Mouse (Mus musculus): ENCODE data around the gene Osbpl8. TPM values are rescaled to one million over a fixed set of nuclear protein-coding genes. Genes with fewer than 3 reads are reported as not detected.
A peak's percentile ranks its signal among the peaks of the same experiment; 100 is the strongest.

The Osbpl8 gene
- polyA plus RNA-seq, 2 experiments = 6.3 to 7.2 TPM

DNA sequence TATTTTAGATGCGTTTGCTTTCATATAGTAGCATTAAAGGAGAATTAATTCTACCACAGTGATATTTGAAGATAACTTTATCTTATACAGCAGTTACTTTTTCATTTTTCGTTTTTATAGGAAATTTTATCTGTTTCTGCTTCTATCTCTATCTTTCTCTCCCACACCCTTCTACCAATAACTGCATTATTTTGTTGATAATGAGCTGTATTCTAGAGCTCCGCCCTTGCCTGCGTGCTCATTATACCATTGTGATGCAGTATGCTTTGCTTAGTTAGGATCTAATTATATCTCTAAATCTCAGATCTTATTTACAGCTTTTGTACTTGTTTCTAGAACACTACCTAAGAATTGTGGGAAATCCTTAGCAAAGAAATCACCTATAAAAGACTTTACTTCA lies 85.6 kb downstream of the Osbpl8 start:
- ATAC-seq (ENCODE audit: insufficient read depth) (peak; percentile 71; the same call in 1 of the 2 replicates), DNase-seq (ENCODE audit: low read depth in 3 of 3, low spot score in 3 of 3) (peak in 1 of 3 experiments; percentile 13)
- Histone ChIP-seq H3K4me2 (ENCODE audit: low read depth) (no peak overlapping the region), H3K27ac (no peak overlapping the region), H3K4me1 (replicated peaks; ENCODE audit: control insufficient read depth in 2 of 2, insufficient read depth in 2 of 2, low read length in 1 of 2) (peaks cover 4% of the 10 kb centered on the region in 2 experiments), H3K27me3 (ENCODE audit: control insufficient read depth, insufficient read depth, low read length) (no peaks in the 10 kb centered on the region), H3K9me3 (ENCODE audit: control insufficient read depth, low read length) (no peaks in the 10 kb centered on the region), H3K36me3 (replicated peaks; ENCODE audit: control insufficient read depth, insufficient read depth, low read depth) (no peaks in the 10 kb centered on the region), H3K4me3 (ENCODE audit: insufficient read depth in 1 of 2, low read depth in 2 of 2, low read length in 2 of 2) (no peak overlapping the region), H3K9ac (replicated peaks) (no peak overlapping the region)
- TF ChIP-seq EP300 (IDR thresholded peaks at IDR 0.05; ENCODE audit: low read depth) (peak; percentile 35; the same call in 1 of the 2 replicates), CTCF (IDR thresholded peaks at IDR 0.05; ENCODE audit: low read depth) (no peak)
- WGBS (ENCODE audit: insufficient replicate concordance) = 24% methylated on average over 4 of the region's 4 CpGs

DNA sequence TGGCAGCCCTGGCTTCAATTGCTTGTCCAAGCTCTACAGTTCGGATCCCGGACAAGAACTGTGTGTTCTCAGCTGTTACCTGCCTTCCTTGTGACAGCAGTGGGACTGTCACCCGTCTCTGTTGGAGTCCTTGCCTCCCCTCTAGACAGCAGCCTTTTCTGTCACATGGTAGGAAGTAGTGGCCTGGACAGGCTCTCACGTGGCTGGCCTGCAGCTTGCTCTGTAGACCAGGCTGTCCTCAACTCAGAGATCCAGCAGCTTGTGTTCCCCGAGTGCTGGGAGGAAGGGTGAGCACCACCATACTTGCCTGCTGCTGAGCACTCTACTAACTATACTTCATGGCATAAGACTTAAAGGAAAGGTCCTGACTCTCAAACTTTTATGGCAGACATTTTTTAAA lies 87.1 kb downstream of the Osbpl8 start:
- Histone ChIP-seq H3K4me3 (ENCODE audit: insufficient read depth in 1 of 2, low read depth in 2 of 2, low read length in 2 of 2) (no peak overlapping the region), H3K4me1 (replicated peaks; ENCODE audit: control insufficient read depth in 2 of 2, insufficient read depth in 2 of 2, low read length in 1 of 2) (peaks cover 4 to 8% of the 10 kb centered on the region in 2 experiments), H3K27ac (no peak overlapping the region), H3K27me3 (ENCODE audit: control insufficient read depth, insufficient read depth, low read length) (no peaks in the 10 kb centered on the region), H3K36me3 (replicated peaks; ENCODE audit: control insufficient read depth, insufficient read depth, low read depth) (peaks cover 4% of the 10 kb centered on the region), H3K4me2 (ENCODE audit: low read depth) (no peak overlapping the region), H3K9ac (replicated peaks) (no peak overlapping the region), H3K9me3 (ENCODE audit: control insufficient read depth, low read length) (no peaks in the 10 kb centered on the region)
- no peak for DNase-seq (ENCODE audit: low read depth in 3 of 3, low spot score in 3 of 3)
- no peak for ATAC-seq (ENCODE audit: insufficient read depth)
- TF ChIP-seq EP300 (IDR thresholded peaks at IDR 0.05; ENCODE audit: low read depth) = no peak
- TF ChIP-seq CTCF (IDR thresholded peaks at IDR 0.05; ENCODE audit: low read depth) = no peak
- WGBS (ENCODE audit: insufficient replicate concordance) = 68% methylated on average over 5 of the region's 5 CpGs

DNA sequence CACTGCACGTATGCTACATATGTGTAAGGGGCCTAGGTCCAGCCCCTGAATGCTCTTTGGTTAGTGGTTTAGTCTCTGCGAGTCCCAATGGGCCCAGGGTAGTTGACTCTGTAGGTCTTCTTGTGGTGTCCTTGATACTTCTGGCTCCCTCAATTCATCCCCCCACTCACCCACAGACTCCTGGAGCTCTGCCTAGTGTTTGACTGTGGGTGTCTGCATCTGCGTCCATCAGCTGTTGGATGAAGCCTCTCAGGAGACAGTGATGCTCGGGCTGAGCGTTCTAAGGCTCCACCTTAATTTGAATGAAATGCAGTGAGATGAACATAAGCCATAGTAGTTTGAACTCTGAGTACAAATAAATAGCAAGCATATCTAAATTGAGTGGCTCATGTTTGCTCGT lies 90.7 kb downstream of the Osbpl8 start:
- H3K36me3 ChIP-seq (replicated peaks; ENCODE audit: control insufficient read depth, insufficient read depth, low read depth) = peaks cover 4% of the 10 kb centered on the region
- H3K27ac ChIP-seq = no peak overlapping the region

DNA sequence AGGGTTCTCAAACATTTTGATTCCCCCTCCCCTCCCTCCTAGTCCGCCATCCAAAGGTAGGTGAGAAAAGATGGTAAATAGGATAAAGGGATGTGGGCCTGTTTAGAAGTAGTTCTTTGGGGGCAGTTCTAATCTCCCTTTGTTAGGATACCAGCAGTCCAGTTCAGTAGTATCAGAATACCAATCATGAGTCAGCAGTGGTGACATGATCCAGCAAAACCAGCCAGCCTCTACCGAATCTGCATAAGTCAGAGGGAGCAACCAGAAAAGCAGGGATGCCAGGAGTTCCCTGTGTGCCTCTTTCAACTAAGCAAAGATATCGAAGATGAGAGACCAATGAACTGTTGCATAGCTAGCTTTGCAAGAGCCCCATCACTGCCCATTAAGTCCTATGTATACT lies 91.6 kb downstream of the Osbpl8 start:
- 66% methylated on average over 3 of the region's 3 CpGs for WGBS (ENCODE audit: insufficient replicate concordance)
- ATAC-seq (ENCODE audit: insufficient read depth) (peak; percentile 68), DNase-seq (ENCODE audit: low read depth in 3 of 3, low spot score in 3 of 3) (peak in 2 of 3 experiments; percentile 15 to 19)
- H3K4me3 ChIP-seq (ENCODE audit: insufficient read depth in 1 of 2, low read depth in 2 of 2, low read length in 2 of 2) = no peak overlapping the region
- peaks cover 4% of the 10 kb centered on the region for H3K36me3 ChIP-seq (replicated peaks; ENCODE audit: control insufficient read depth, insufficient read depth, low read depth)
- H3K27ac ChIP-seq = no peak overlapping the region
- H3K4me2 ChIP-seq (ENCODE audit: low read depth) = no peak overlapping the region
- peaks cover 0 to 4% of the 10 kb centered on the region in 2 experiments; a peak in 2 of 4 replicates for H3K4me1 ChIP-seq (replicated peaks; ENCODE audit: control insufficient read depth in 2 of 2, insufficient read depth in 2 of 2, low read length in 1 of 2)
- H3K9me3 ChIP-seq (ENCODE audit: control insufficient read depth, low read length) = no peaks in the 10 kb centered on the region
- no peak for TF ChIP-seq EP300 (IDR thresholded peaks at IDR 0.05; ENCODE audit: low read depth)
- TF ChIP-seq CTCF (IDR thresholded peaks at IDR 0.05; ENCODE audit: low read depth) = no peak
- H3K9ac ChIP-seq (replicated peaks) = no peak overlapping the region
- H3K27me3 ChIP-seq (ENCODE audit: control insufficient read depth, insufficient read depth, low read length) = no peaks in the 10 kb centered on the region

More for the DNA sequence above, 90.7 kb downstream of the Osbpl8 start:
- Histone ChIP-seq H3K4me2 (ENCODE audit: low read depth) (no peak overlapping the region), H3K9me3 (ENCODE audit: control insufficient read depth, low read length) (no peaks in the 10 kb centered on the region), H3K9ac (replicated peaks) (no peak overlapping the region), H3K27me3 (ENCODE audit: control insufficient read depth, insufficient read depth, low read length) (no peaks in the 10 kb centered on the region), H3K4me3 (ENCODE audit: insufficient read depth in 1 of 2, low read depth in 2 of 2, low read length in 2 of 2) (no peak overlapping the region), H3K4me1 (replicated peaks; ENCODE audit: control insufficient read depth in 2 of 2, insufficient read depth in 2 of 2, low read length in 1 of 2) (peaks cover 0 to 4% of the 10 kb centered on the region in 2 experiments; a peak in 3 of 4 replicates)
- TF ChIP-seq CTCF (IDR thresholded peaks at IDR 0.05; ENCODE audit: low read depth) = no peak
- TF ChIP-seq EP300 (IDR thresholded peaks at IDR 0.05; ENCODE audit: low read depth) = no peak
- no peak for DNase-seq (ENCODE audit: low read depth in 3 of 3, low spot score in 3 of 3)
- ATAC-seq (ENCODE audit: insufficient read depth) = no peak
- 86% methylated on average over 6 of the region's 6 CpGs for WGBS (ENCODE audit: insufficient replicate concordance)

DNA sequence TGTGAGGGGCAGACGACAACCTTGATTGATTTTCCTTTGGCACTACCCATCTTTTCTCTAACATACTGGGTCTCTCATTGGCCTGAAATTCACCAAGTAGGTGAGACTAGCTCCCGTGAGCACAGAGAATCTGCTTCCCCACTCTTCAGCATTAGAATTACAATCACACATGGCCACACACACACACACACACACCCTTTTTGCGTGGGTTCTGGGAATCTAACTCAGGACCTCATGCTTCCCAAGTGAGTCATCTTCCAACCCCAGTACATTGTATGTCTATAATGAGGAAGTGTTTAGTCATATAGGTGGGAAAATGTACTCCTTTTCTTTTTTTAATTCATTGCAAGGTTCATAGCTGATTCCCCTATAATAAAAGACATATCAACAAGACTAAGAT lies 92.8 kb downstream of the Osbpl8 start:
- WGBS (ENCODE audit: insufficient replicate concordance) = 78% methylated on average over 3 of the region's 3 CpGs
- DNase-seq (ENCODE audit: low read depth in 3 of 3, low spot score in 3 of 3) = no peak
- H3K4me1 ChIP-seq (replicated peaks; ENCODE audit: control insufficient read depth in 2 of 2, insufficient read depth in 2 of 2, low read length in 1 of 2) = peaks cover 0 to 4% of the 10 kb centered on the region in 2 experiments; a peak in 2 of 4 replicates
- H3K27ac ChIP-seq = no peak overlapping the region
- no peak overlapping the region for H3K9ac ChIP-seq (replicated peaks)
- peaks cover 4% of the 10 kb centered on the region for H3K36me3 ChIP-seq (replicated peaks; ENCODE audit: control insufficient read depth, insufficient read depth, low read depth)
- H3K27me3 ChIP-seq (ENCODE audit: control insufficient read depth, insufficient read depth, low read length) = no peaks in the 10 kb centered on the region
- ATAC-seq (ENCODE audit: insufficient read depth) = no peak
- no peak overlapping the region for H3K4me3 ChIP-seq (ENCODE audit: insufficient read depth in 1 of 2, low read depth in 2 of 2, low read length in 2 of 2)
- no peaks in the 10 kb centered on the region for H3K9me3 ChIP-seq (ENCODE audit: control insufficient read depth, low read length)
- TF ChIP-seq CTCF (IDR thresholded peaks at IDR 0.05; ENCODE audit: low read depth) = no peak
- no peak for TF ChIP-seq EP300 (IDR thresholded peaks at IDR 0.05; ENCODE audit: low read depth)
- H3K4me2 ChIP-seq (ENCODE audit: low read depth) = no peak overlapping the region
